Mouse (Mus musculus): ENCODE data around the gene Bmper.

GRCm38 (mm10) chr9:23297491-23298170, 74.8 kb downstream of the Bmper start:
- TF ChIP-seq CTCF (IDR thresholded peaks at IDR 0.05; ENCODE audit: insufficient read depth, low read depth, low read length): no peak
- TF ChIP-seq POLR2A (IDR thresholded peaks at IDR 0.05; ENCODE audit: insufficient read depth, low read depth, low read length): no peak
